Mouse (Mus musculus): ENCODE measurements around the gene Tedc2. TPM values are rescaled to one million over a fixed set of nuclear protein-coding genes. Genes with fewer than 3 reads are reported as not detected.

Tedc2 gene
- polyA plus RNA-seq, 1 experiment from 2014 or later, result 11.5 TPM

DNA sequence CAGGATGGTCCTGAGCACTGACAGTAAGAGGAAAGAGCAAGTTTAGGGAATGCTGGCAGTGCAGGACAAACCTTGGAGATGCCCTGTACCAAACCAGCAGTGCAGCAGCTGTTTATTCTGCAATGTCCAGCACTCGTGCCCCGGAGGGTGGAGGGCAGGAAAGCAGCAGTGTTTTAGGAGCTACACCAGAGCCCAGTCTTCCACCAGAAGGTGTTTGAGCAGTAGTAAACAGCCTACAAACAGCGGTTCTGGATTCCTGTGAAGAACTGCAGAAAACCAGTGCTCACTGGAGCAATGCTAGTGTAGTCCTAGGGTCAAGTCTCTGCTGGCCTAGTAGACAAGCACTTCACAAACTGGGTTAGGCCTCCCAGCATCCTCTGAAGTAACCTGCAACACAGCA is 46.4 kb downstream of the Tedc2 start:
- 60% methylated on average over 3 of the region's 3 CpGs for WGBS
- H3K4me3 ChIP-seq, result no peak overlapping the region
- no peak overlapping the region for H3K9ac ChIP-seq
- no peak overlapping the region for H3K4me2 ChIP-seq
- no peak overlapping the region for H3K27ac ChIP-seq
- ATAC-seq (ENCODE audit: borderline replicate concordance, extremely low read depth, low FRiP score, low TSS enrichment), result no peak
- no peaks in the 10 kb centered on the region for H3K27me3 ChIP-seq
- no peaks in the 10 kb centered on the region for H3K9me3 ChIP-seq
- H3K4me1 ChIP-seq, result peaks cover 6% of the 10 kb centered on the region; the same call in 1 of the 2 replicates
- no peaks in the 10 kb centered on the region for H3K36me3 ChIP-seq

DNA sequence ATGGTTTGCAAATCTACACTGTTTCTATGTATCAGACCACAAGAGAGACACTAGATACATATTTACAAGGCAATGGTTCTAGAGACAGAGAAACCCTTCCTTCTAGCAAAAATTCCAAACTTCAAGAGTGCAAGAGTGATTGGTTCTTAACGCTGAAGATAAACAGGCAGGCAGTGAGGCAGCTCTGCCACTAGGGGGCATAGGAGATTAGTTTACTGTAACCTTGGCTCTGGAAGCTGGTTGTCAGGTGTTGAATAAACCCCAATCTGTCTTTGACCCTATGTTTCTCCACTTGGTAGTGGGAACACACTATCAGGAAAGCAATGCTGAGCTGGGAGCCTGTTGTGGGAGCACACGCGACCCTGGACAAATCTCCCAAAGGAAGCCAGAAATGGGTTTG is 47.2 kb downstream of the Tedc2 start:
- no peaks in the 10 kb centered on the region for H3K36me3 ChIP-seq
- 4% methylated on average over 3 of the region's 3 CpGs for WGBS
- H3K9ac ChIP-seq, result no peak overlapping the region
- H3K9me3 ChIP-seq, result no peaks in the 10 kb centered on the region
- ATAC-seq (ENCODE audit: borderline replicate concordance, extremely low read depth, low FRiP score, low TSS enrichment), result no peak
- H3K4me1 ChIP-seq, result peaks cover 7% of the 10 kb centered on the region; the same call in 1 of the 2 replicates
- H3K4me2 ChIP-seq, result no peak overlapping the region
- H3K27ac ChIP-seq, result no peak overlapping the region
- H3K27me3 ChIP-seq, result no peaks in the 10 kb centered on the region
- H3K4me3 ChIP-seq, result no peak overlapping the region

- H3K9ac ChIP-seq, result no peak overlapping the region
- H3K4me1 ChIP-seq, result peaks cover 23% of the 10 kb centered on the region
- no peak for ATAC-seq (ENCODE audit: borderline replicate concordance, extremely low read depth, low FRiP score, low TSS enrichment)
- no peak overlapping the region for H3K4me2 ChIP-seq
- no peaks in the 10 kb centered on the region for H3K27me3 ChIP-seq
- 81% methylated on average over 4 of the region's 4 CpGs for WGBS
- H3K27ac ChIP-seq, result no peak overlapping the region
- H3K4me3 ChIP-seq, result no peak overlapping the region
- no peaks in the 10 kb centered on the region for H3K9me3 ChIP-seq
- H3K36me3 ChIP-seq, result peaks cover 9% of the 10 kb centered on the region; the same call in 1 of the 2 replicates
These were observed 48.9 kb downstream of the Tedc2 start for GRCm38 (mm10) chr17:24171738-24172137.

- Histone ChIP-seq H3K27ac (no peak overlapping the region), H3K27me3 (no peaks in the 10 kb centered on the region), H3K9ac (no peak overlapping the region), H3K4me3 (no peak overlapping the region), H3K4me2 (no peak overlapping the region), H3K9me3 (no peaks in the 10 kb centered on the region), H3K4me1 (peaks cover 27% of the 10 kb centered on the region), H3K36me3 (peaks cover 14% of the 10 kb centered on the region; the same call in 1 of the 2 replicates)
- 69% methylated on average over 5 of the region's 5 CpGs for WGBS
- no peak for ATAC-seq (ENCODE audit: borderline replicate concordance, extremely low read depth, low FRiP score, low TSS enrichment)
These were observed 49.9 kb downstream of the Tedc2 start for GRCm38 (mm10) chr17:24170729-24171128.

- Histone ChIP-seq H3K36me3 (peaks cover 19% of the 10 kb centered on the region), H3K4me2 (peak overlapping the region; percentile 85), H3K9me3 (no peaks in the 10 kb centered on the region), H3K27me3 (no peaks in the 10 kb centered on the region), H3K4me3 (peak overlapping the region; percentile 92), H3K9ac (peak overlapping the region; percentile 82), H3K27ac (peak overlapping the region; percentile 97; the same call in 1 of the 2 replicates), H3K4me1 (peaks cover 27% of the 10 kb centered on the region)
- no peak for ATAC-seq (ENCODE audit: borderline replicate concordance, extremely low read depth, low FRiP score, low TSS enrichment)
- WGBS, result 48% methylated on average over 3 of the region's 3 CpGs
These were observed 50.5 kb downstream of the Tedc2 start for GRCm38 (mm10) chr17:24170125-24170524.

DNA sequence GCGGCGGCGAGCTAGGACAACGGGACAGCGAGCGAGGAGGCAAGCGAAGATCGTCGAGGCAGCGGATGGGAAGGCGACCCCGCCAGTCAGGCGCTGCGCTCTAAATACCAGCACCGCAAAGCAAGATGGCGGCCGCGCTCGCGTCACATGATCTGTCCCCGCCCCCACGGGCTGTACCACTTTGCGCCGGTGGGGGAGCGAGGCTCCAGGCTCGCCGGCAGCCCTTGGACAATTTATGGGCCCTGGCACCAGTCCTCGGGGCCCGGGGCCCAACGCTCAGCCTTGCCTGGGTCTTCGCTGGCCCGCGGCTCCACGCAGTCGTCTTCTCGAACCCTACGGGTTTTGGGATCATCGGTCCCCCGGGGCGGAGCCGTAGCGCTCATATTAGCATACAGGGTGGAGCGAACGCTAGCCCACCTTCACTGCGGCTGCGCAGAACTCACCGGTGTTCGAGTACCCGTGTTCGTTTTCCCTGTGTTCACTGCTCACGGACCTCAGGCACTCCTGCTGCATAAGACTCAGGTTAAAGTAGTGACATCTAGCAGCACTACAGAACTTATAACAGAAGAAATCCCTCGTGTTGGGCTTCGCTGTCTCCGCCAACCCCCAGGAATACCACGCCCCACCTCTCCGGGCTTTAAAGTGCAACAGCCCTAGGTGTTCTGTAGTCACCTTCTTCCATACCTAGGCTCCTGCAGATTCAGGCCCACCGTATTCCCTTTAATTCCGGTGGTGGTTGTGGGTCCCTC is 51.2 kb downstream of the Tedc2 start, which contains the start of gene Atp6v0c:
TSS of gene Atp6v0c (minus strand) at position 386 of the 749 bp plus-strand sequence.
- Histone ChIP-seq H3K4me2 (peak within 1 kb of the TSS; percentile 85), H3K4me3 (peak within 1 kb of the TSS; percentile 92), H3K27ac (peak within 1 kb of the TSS; percentile 97), H3K9me3 (no peaks in the 10 kb centered on the region), H3K9ac (peak within 1 kb of the TSS; percentile 82), H3K4me1 (peaks cover 27% of the 10 kb centered on the region), H3K27me3 (no peaks in the 10 kb centered on the region), H3K36me3 (peaks cover 20% of the 10 kb centered on the region)
- under 1% methylated on average over 58 of the region's 58 CpGs for WGBS
- ATAC-seq (ENCODE audit: borderline replicate concordance, extremely low read depth, low FRiP score, low TSS enrichment), result peak; percentile 93

GRCm38 (mm10) chr17:24168590-24169277 is 51.9 kb downstream of the Tedc2 start:
- H3K9ac ChIP-seq, result peak overlapping the region; percentile 82
- WGBS, result under 1% methylated on average over 41 of the region's 41 CpGs
- H3K27me3 ChIP-seq, result no peaks in the 10 kb centered on the region
- H3K36me3 ChIP-seq, result peaks cover 20% of the 10 kb centered on the region
- no peaks in the 10 kb centered on the region for H3K9me3 ChIP-seq
- H3K27ac ChIP-seq, result peak overlapping the region; percentile 97
- ATAC-seq (ENCODE audit: borderline replicate concordance, extremely low read depth, low FRiP score, low TSS enrichment), result peak; percentile 60
- peak overlapping the region; percentile 92 for H3K4me3 ChIP-seq
- peaks cover 27% of the 10 kb centered on the region for H3K4me1 ChIP-seq
- H3K4me2 ChIP-seq, result peak overlapping the region; percentile 85

- peaks cover 20% of the 10 kb centered on the region for H3K36me3 ChIP-seq
- WGBS, result 54% methylated on average over 7 of the region's 7 CpGs
- H3K4me2 ChIP-seq, result peak overlapping the region; percentile 85
- H3K4me3 ChIP-seq, result peak overlapping the region; percentile 92
- no peaks in the 10 kb centered on the region for H3K9me3 ChIP-seq
- peak overlapping the region; percentile 82 for H3K9ac ChIP-seq
- peaks cover 29% of the 10 kb centered on the region for H3K4me1 ChIP-seq
- peak overlapping the region; percentile 97; the same call in 1 of the 2 replicates for H3K27ac ChIP-seq
- no peaks in the 10 kb centered on the region for H3K27me3 ChIP-seq
- ATAC-seq (ENCODE audit: borderline replicate concordance, extremely low read depth, low FRiP score, low TSS enrichment), result no peak
These were observed 52.7 kb downstream of the Tedc2 start for GRCm38 (mm10) chr17:24167891-24168505.

DNA sequence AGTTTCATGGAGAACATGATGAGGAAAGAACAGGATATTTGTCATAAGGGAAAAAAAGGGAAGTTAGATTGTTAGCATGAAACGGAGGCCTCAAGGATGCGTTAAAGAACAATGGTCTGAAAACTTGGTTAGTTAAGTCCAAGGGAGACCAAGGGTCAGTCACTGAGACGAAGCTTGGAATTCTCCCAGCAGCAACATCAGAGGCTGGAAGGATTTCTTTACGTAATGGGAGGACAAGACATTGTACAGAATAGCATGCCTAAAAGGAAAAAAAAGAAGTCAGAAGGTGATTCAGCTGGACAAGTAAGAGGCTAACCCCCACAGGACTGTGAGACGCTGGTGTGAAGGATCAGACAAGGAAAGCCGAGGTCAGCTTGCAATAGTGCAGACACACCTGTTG is 53.5 kb downstream of the Tedc2 start:
- no peaks in the 10 kb centered on the region for H3K27me3 ChIP-seq
- 0 out of 2 replicates have a peak overlapping the region, but pooled peaks have one; percentile 10 for H3K9ac ChIP-seq
- ATAC-seq (ENCODE audit: borderline replicate concordance, extremely low read depth, low FRiP score, low TSS enrichment), result no peak
- peaks cover 36% of the 10 kb centered on the region for H3K4me1 ChIP-seq
- H3K4me2 ChIP-seq, result peak overlapping the region; percentile 85; the same call in 1 of the 2 replicates
- whole genome bisulfite sequencing, result 79% methylated on average over 6 of the region's 6 CpGs
- H3K9me3 ChIP-seq, result no peaks in the 10 kb centered on the region
- 0 out of 2 replicates have a peak overlapping the region, but pooled peaks have one; percentile 92 for H3K4me3 ChIP-seq
- H3K36me3 ChIP-seq, result peaks cover 20% of the 10 kb centered on the region
- no peak overlapping the region for H3K27ac ChIP-seq
